Mouse (Mus musculus) ovary, postnatal 14 days (tissue): ENCODE measurements around the gene Hoxa4.

Experiments
- DNase-seq: peaks from one replicate; pipeline ENCODE4 v3.0.0; 2022; ENCODE audit warnings: low spot score

Gene Hoxa4

DNA sequence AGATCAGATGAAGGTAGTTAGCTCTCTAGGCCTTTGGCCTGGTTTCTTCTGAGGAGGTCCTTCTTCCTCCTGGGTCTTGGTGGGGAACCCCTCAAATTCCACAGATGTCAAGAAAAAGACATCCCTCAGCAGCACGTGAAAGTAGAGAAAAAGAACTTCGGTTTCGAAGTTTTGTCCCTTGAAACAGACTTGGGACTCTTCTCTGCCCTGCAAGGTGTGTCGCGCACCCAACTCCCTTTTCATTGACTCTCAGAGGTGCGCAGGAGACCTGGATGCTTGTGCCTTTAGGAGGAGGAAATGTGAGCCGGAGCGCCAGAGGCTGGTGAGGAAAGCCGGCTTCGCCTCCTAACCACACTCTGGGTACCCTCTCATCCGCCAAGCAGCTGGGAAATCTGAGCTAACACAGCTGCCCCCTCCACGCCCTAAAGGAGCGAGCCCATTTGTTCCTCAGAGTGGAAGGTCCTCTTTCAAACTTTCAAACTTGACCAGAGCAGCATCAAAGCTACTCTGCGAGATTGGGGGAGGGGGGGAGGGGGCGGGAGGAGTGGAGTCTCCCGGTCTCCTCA, 41.1 kb downstream of the Hoxa4 start:
- no peak for DNase-seq
